Mouse (Mus musculus) C2C12 (cell line): ENCODE results near the gene Ensa. TPM values are rescaled to one million over a fixed set of nuclear protein-coding genes. Genes with fewer than 3 reads are reported as not detected.

Experiments
- H3K27me3 ChIP-seq: one replicate; pipeline ENCODE4 v1.6.1; 2011; ENCODE audit not compliant: control insufficient read depth, insufficient read depth, insufficient read length
- H3K36me3 ChIP-seq: one replicate; pipeline ENCODE4 v1.6.1; 2011; ENCODE audit not compliant: control insufficient read depth, insufficient read depth
- H3K4me3 ChIP-seq: one replicate; pipeline ENCODE4 v1.5.1; 2011; ENCODE audit warnings: mild to moderate bottlenecking, control low read depth; ENCODE audit not compliant: poor library complexity, insufficient read depth, severe bottlenecking
- H3K79me2 ChIP-seq: one replicate; pipeline ENCODE4 v1.6.1; 2011; ENCODE audit not compliant: control insufficient read depth, insufficient read depth
- H3K79me3 ChIP-seq: one replicate; pipeline ENCODE4 v1.6.1; 2011; ENCODE audit warnings: low read depth, control low read depth
- H3ac ChIP-seq: one replicate; pipeline ENCODE3; 2011; ENCODE audit warnings: low read depth; ENCODE audit not compliant: control insufficient read depth, insufficient read length
- CEBPB ChIP-seq: IDR thresholded peaks from one replicate; pipeline ENCODE4 v1.6.1; 2011; ENCODE audit warnings: low read depth, mild to moderate bottlenecking, control low read depth, moderate library complexity
- CTCF ChIP-seq: IDR thresholded peaks from one replicate; pipeline ENCODE4 v1.5.1; 2011; ENCODE audit not compliant: control insufficient read depth, insufficient read depth, insufficient read length
- FOSL1 ChIP-seq: IDR thresholded peaks from one replicate; pipeline ENCODE4 v1.8.0; 2011; ENCODE audit warnings: mild to moderate bottlenecking, low read length; ENCODE audit not compliant: poor library complexity, insufficient read depth, severe bottlenecking
- MAX ChIP-seq: IDR thresholded peaks from one replicate; pipeline ENCODE4 v1.6.1; 2011; ENCODE audit warnings: mild to moderate bottlenecking, control low read depth
- MYOD1 ChIP-seq: IDR thresholded peaks from one replicate; pipeline ENCODE4 v1.6.1; 2011; ENCODE audit warnings: low read depth; ENCODE audit not compliant: control insufficient read depth, insufficient read length
- MYOG ChIP-seq: IDR thresholded peaks from one replicate; pipeline ENCODE4 v1.6.1; 2011; ENCODE audit not compliant: control insufficient read depth, insufficient read length; ENCODE audit errors: extremely low read depth
- USF1 ChIP-seq: IDR thresholded peaks from one replicate; pipeline ENCODE4 v1.6.1; 2011; ENCODE audit warnings: low read depth, mild to moderate bottlenecking, control low read depth, moderate library complexity
- polyA plus RNA-seq: library from polyadenylated mRNA; unstranded; fragments of >200 nt; fragmentation: generic; extraction: Trizol; gene quantifications from one replicate; pipeline ENCODE4 v1.2.1, GENCODE M21; 2012; ENCODE audit warnings: missing spikeins

The Ensa gene
- polyA plus RNA-seq, 1 experiment, result 42.0 TPM

DNA sequence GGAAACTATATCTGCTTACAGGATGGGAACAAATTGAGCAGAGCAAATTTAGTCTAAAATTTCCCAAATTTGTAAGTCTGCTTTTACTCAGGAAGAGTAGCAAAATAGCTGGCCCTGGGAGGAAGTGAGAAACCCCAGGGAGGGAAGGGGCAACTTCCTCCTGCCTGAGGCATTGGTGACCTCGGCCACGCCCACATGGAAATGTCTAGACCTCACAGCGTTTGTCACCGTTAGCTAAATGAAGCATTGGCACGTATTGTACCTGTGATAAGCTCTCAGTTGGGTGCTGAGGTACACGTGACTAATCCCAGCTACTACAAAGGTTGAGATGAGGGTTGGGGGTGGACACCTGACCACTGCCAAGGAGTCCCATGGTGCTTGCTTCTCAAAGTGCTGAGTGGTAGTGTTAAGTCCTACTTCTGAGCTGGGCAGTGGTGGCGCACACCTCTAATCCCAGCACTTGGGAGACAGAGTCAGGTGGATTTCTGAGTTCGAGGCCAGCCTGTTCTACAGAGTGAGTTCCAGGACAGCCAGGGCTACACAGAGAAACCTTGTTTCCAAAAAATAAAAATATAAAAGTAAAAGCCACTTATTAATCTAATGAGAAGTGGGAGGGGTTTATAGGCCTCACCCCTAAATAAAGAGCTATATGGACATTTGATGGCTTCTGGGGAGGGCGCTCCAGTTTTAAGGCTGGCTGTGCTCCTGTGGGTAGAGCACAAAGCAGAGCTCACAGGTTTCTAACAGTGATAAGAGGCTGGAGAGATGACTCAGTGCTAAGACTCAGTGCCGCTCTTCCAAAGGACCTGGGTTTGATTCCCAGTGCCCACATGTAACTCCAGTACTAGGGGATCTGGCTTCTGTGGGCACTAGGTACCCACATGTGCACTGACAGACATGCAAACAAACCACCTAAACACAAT, 20.8 kb downstream of the Ensa start:
- no peaks in the 10 kb centered on the region for H3K27me3 ChIP-seq
- no peaks in the 10 kb centered on the region for H3K79me3 ChIP-seq
- H3K4me3 ChIP-seq, result no peak overlapping the region
- H3ac ChIP-seq, result no peak overlapping the region
- no peaks in the 10 kb centered on the region for H3K79me2 ChIP-seq
- TF ChIP-seq CTCF (no peak), MAX (no peak), MYOG (no peak), USF1 (no peak), CEBPB (no peak), FOSL1 (no peak), MYOD1 (no peak)
- no peaks in the 10 kb centered on the region for H3K36me3 ChIP-seq

DNA sequence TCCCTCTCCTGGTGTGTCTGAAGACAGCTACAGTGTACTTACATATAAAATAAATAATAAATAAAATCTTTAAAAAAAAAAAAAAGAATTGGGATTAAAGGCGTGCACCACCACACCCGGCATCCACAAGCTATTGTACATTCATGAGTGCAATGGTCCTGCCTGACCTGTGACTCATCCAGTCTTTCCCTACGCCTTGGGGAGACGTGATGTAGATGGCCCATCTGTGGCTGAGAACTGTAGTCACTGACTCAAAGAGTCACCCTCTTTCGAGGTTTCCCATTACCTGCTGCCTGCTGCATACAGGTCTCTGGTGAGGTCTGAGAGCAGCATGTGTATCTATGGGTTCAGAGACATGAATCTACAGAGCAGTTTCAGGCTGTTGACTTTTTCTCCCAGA, 23.2 kb downstream of the Ensa start:
- H3ac ChIP-seq, result no peak overlapping the region
- H3K36me3 ChIP-seq, result no peaks in the 10 kb centered on the region
- H3K4me3 ChIP-seq, result no peak overlapping the region
- no peaks in the 10 kb centered on the region for H3K27me3 ChIP-seq
- no peaks in the 10 kb centered on the region for H3K79me2 ChIP-seq
- no peaks in the 10 kb centered on the region for H3K79me3 ChIP-seq
- TF ChIP-seq CTCF, result no peak
- TF ChIP-seq MYOD1, result no peak
- no peak for TF ChIP-seq CEBPB
- no peak for TF ChIP-seq FOSL1
- TF ChIP-seq USF1, result no peak
- TF ChIP-seq MYOG, result no peak
- no peak for TF ChIP-seq MAX

DNA sequence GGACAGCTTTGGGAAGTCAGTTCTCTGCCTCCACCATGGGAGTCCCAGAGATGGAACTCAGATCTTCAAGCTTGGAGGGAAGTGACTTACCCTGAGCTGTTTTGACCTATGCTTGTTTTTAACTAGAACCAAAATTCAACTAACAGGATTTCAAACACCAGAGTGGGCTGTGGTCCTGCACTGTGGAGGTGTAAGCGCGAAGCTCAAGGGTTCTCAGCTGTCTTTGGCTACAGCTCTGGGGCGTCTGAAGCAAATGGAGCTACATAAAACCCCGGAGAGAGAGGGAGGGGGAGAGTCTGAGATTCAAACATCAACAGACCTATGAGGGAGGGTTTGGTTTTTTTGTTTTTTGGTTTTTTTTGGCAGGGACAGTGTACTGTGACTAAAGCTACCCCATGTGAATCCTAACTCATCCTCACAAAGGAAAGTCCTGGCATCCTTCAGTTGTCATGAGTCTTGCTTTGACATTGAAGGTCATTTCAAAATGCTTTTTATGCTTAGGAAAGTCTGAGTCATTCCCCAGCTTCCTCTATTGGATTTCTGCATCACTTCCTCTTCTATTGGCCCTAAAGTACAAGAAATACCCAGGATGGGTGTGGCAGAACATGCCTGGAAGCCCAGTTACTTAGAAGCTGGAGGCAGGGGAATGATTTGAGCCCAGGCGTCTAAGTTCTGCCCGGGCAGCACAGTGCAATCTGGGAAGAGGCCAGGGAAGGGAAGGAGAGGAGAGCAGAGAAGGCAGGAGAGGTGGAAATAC, 25.7 kb downstream of the Ensa start:
- no peak overlapping the region for H3K4me3 ChIP-seq
- H3K27me3 ChIP-seq, result no peaks in the 10 kb centered on the region
- no peaks in the 10 kb centered on the region for H3K36me3 ChIP-seq
- H3ac ChIP-seq, result no peak overlapping the region
- TF ChIP-seq MYOD1 (no peak), FOSL1 (peak; percentile 72)
- no peaks in the 10 kb centered on the region for H3K79me3 ChIP-seq
- H3K79me2 ChIP-seq, result no peaks in the 10 kb centered on the region

- no peak for TF ChIP-seq FOSL1
- peak; percentile 76 for TF ChIP-seq USF1
- no peaks in the 10 kb centered on the region for H3K27me3 ChIP-seq
- no peaks in the 10 kb centered on the region for H3K79me2 ChIP-seq
- no peaks in the 10 kb centered on the region for H3K36me3 ChIP-seq
- no peak overlapping the region for H3K4me3 ChIP-seq
- no peaks in the 10 kb centered on the region for H3K79me3 ChIP-seq
- H3ac ChIP-seq, result no peak overlapping the region
These were observed 26.2 kb downstream of the Ensa start for GRCm38 (mm10) chr3:95651033-95651373.

DNA sequence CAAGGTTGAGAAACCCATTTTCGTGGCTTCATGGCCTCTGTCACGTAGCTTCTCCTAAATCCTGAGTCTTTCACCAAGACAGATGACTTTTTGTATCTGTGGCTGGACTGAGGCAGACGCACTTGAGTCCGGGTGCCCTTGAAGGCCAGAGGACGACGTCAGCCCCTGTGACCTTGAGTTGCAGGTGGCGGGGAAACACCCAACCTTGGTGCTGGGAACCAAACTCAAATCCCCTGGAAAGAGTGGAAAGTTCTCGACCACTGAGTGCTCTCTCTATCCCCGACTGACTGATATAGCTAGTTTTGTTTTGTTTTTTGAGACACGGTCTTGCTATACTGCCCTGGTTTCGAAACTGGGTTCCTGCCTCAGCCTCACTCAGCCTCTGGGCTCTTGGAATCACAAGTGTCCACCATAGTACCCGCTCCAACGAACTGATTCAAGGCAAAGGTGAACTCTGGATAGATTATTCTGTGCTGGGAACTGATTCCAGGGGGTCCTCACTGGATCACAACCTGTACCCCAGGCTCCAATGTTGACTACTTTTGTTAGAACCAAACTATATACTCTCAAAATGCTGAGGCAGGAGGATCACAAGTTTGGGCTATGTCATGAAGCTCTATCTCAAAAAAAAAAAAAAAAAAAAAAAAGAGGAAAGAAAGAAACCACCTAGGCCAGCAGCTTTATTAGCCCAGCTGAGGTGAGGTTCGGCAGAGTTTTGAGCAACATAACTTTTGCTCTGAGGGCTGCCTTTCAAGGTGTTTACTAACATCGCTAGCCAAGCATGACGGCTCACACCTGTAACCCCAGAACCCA, 26.8 kb downstream of the Ensa start:
- Histone ChIP-seq H3ac (no peak overlapping the region), H3K36me3 (no peaks in the 10 kb centered on the region), H3K79me3 (no peaks in the 10 kb centered on the region), H3K4me3 (no peak overlapping the region), H3K79me2 (no peaks in the 10 kb centered on the region), H3K27me3 (no peaks in the 10 kb centered on the region)
- TF ChIP-seq CEBPB, result no peak
- no peak for TF ChIP-seq MAX
- TF ChIP-seq FOSL1, result no peak
- no peak for TF ChIP-seq CTCF
- TF ChIP-seq USF1, result no peak
- no peak for TF ChIP-seq MYOD1
- TF ChIP-seq MYOG, result no peak
